ENCODE assay signal across 15 mouse cellular contexts in genomic region chr19:33100598-33100997, GRCm38 (mm10).
DNase-seq lines count a peak whose midpoint lies in the region; ATAC-seq and TF ChIP-seq lines count a peak whose summit lies in the region.
"Had no signal": no experiment of that assay in that cellular context is flagged by ENCODE, and none has a peak within 500 bp of the region (broad histone marks: within the 10 kb centered on the region; RNA-seq: fewer than 3 reads in every experiment).

No protein-coding gene starts in this region.

- TF ChIP-seq POLR2A in liver, adult 2 months (IDR thresholded peaks at IDR 0.05; ENCODE audit: extremely low read depth, insufficient read depth, low read length): no peak
- no peak for TF ChIP-seq POLR2A in MEL (IDR thresholded peaks at IDR 0.05; ENCODE audit: control insufficient read depth in 1 of 2, insufficient read depth in 1 of 2, low read depth in 1 of 2, low read length in 2 of 2, poor library complexity in 1 of 2)

- peaks cover 21% of the 10 kb centered on the region for H3K4me1 ChIP-seq in liver, adult 2 months (ENCODE audit: control insufficient read depth, insufficient read depth, low read length)
- peaks cover 19 to 21% of the 10 kb centered on the region in 2 experiments for H3K4me1 ChIP-seq in MEL (ENCODE audit: control insufficient read depth in 1 of 2, insufficient read depth in 2 of 2, low read length in 2 of 2)
- H3K4me1 ChIP-seq in liver, embryonic 15.5 days (replicated peaks): peaks cover 22% of the 10 kb centered on the region

- H3K79me2 ChIP-seq in liver, adult 2 months (ENCODE audit: control insufficient read depth, insufficient read depth, low read length): no peaks in the 10 kb centered on the region
- H3K79me2 ChIP-seq in MEL (ENCODE audit: control insufficient read depth, insufficient read depth, low read length, poor library complexity): no peaks in the 10 kb centered on the region; the same call in 1 of the 2 replicates

- peak overlapping the region; percentile 77 for H3K27ac ChIP-seq in liver, adult 2 months (replicated peaks; ENCODE audit: insufficient read depth, low read depth, low read length)
- peak overlapping the region; percentile 96 for H3K27ac ChIP-seq in MEL (ENCODE audit: control insufficient read depth, low read depth, low read length)
- no peak overlapping the region for H3K27ac ChIP-seq in liver, embryonic 15.5 days (replicated peaks)
- H3K27ac ChIP-seq: heart, embryonic 15.5 days; hindbrain, embryonic 12.5 days; liver, embryonic 14.5 days; midbrain, embryonic 15.5 days had no signal

- no peak for TF ChIP-seq EP300 in MEL (IDR thresholded peaks at IDR 0.05; ENCODE audit: low read depth in 1 of 2, low read length in 2 of 2)

- no peak overlapping the region for H3K4me3 ChIP-seq in liver, adult 2 months (ENCODE audit: insufficient read depth, low read depth, low read length)
- peak overlapping the region; percentile 60 to 71 for H3K4me3 ChIP-seq in MEL (ENCODE audit: control insufficient read depth in 1 of 2, insufficient read depth in 1 of 2, low read depth in 2 of 2, low read length in 2 of 2)
- H3K4me3 ChIP-seq in liver, embryonic 15.5 days (replicated peaks): no peak overlapping the region
- H3K4me3 ChIP-seq: heart, embryonic 15.5 days; hindbrain, embryonic 12.5 days; midbrain, embryonic 15.5 days had no signal

- WGBS in liver, adult 2 months: 48% methylated on average over 3 of the region's 3 CpGs
- WGBS in liver, embryonic 15.5 days (ENCODE audit: insufficient replicate concordance): 61% methylated on average over 3 of the region's 3 CpGs

- no peak for ATAC-seq in CD4-positive, CD25-positive, alpha-beta regulatory T cell, adult 4 months
- no peak for ATAC-seq in liver, embryonic 15.5 days (ENCODE audit: insufficient read depth)
- ATAC-seq in frontal cortex, adult (ENCODE audit: low TSS enrichment): no peak

- peak overlapping the region; percentile 35; the same call in 1 of the 2 replicates for H3K9ac ChIP-seq in liver, adult 2 months (ENCODE audit: low read depth, low read length)
- H3K9ac ChIP-seq in MEL (ENCODE audit: control insufficient read depth, low read depth, low read length, poor library complexity, severe bottlenecking): peak overlapping the region; percentile 74
- H3K9ac ChIP-seq in liver, embryonic 15.5 days: no peak overlapping the region
- H3K9ac ChIP-seq: heart, embryonic 15.5 days; hindbrain, embryonic 12.5 days; liver, embryonic 14.5 days; midbrain, embryonic 15.5 days had no signal

- no peaks in the 10 kb centered on the region for H3K36me3 ChIP-seq in liver, adult 2 months (ENCODE audit: control insufficient read depth, insufficient read depth, low read length)
- peaks cover 0 to 23% of the 10 kb centered on the region in 2 experiments; a peak in 2 of 4 replicates for H3K36me3 ChIP-seq in MEL (ENCODE audit: control insufficient read depth in 1 of 2, insufficient read depth in 2 of 2, low read length in 2 of 2)
- H3K36me3 ChIP-seq in liver, embryonic 15.5 days (replicated peaks): no peaks in the 10 kb centered on the region
- H3K36me3 ChIP-seq: heart, embryonic 15.5 days; hindbrain, embryonic 12.5 days; midbrain, embryonic 15.5 days had no signal

- TF ChIP-seq CTCF in liver, adult 2 months (IDR thresholded peaks at IDR 0.05; ENCODE audit: low read depth, low read length): no peak
- TF ChIP-seq CTCF in MEL (IDR thresholded peaks at IDR 0.05 in 2 of 3, conservative IDR thresholded peaks at IDR 0.05 in 1 of 3; ENCODE audit: control insufficient read depth in 1 of 3, insufficient read depth in 1 of 3, low read depth in 2 of 3, low read length in 3 of 3, poor library complexity in 1 of 3, severe bottlenecking in 1 of 3): no peak

- H3K27me3 ChIP-seq in liver, adult 2 months (ENCODE audit: control insufficient read depth, insufficient read depth, low read length): no peaks in the 10 kb centered on the region
- H3K27me3 ChIP-seq in MEL (ENCODE audit: control insufficient read depth in 1 of 2, insufficient read depth in 2 of 2, low read length in 2 of 2): no peaks in the 10 kb centered on the region
- H3K27me3 ChIP-seq in liver, embryonic 15.5 days: no peaks in the 10 kb centered on the region
- H3K27me3 ChIP-seq: heart, embryonic 15.5 days; hindbrain, embryonic 12.5 days had no signal

- H3K9me3 ChIP-seq in MEL (replicated peaks; ENCODE audit: insufficient read depth, low read length): no peaks in the 10 kb centered on the region
- H3K9me3 ChIP-seq in liver, embryonic 15.5 days (replicated peaks): no peaks in the 10 kb centered on the region
- H3K9me3 ChIP-seq: heart, embryonic 15.5 days; hindbrain, embryonic 12.5 days; midbrain, embryonic 15.5 days had no signal

- peak overlapping the region; percentile 41; the same call in 1 of the 2 replicates for H3K4me2 ChIP-seq in liver, embryonic 15.5 days
- H3K4me2 ChIP-seq: heart, embryonic 15.5 days; hindbrain, embryonic 12.5 days; midbrain, embryonic 15.5 days had no signal

- peak; percentile 16 for DNase-seq in CD4-positive, CD25-positive, alpha-beta regulatory T cell, adult 2 months (ENCODE audit: low read depth, low spot score)
- no peak for DNase-seq in liver, adult 2 months (ENCODE audit: extremely low read depth, low read depth, low spot score)
- DNase-seq in liver: no peak
- no peak for DNase-seq in MEL (ENCODE audit: low read depth, low spot score)
- DNase-seq in layer of hippocampus, adult 18-20 months (ENCODE audit: low spot score in 2 of 2): no peak
- DNase-seq: cerebellum, adult 9-10 months; layer of hippocampus, postnatal 36 days; lung, postnatal 14 days had no signal

- no peak for TF ChIP-seq RAD21 in MEL (IDR thresholded peaks at IDR 0.05; ENCODE audit: low read depth, low read length)

TF ChIP-seq in MEL, 35 proteins besides CTCF, POLR2A, EP300 and RAD21:
- TF ChIP-seq GATA1 (IDR thresholded peaks at IDR 0.05; ENCODE audit: low read depth, low read length): no peak
- no peak for TF ChIP-seq USF1 (IDR thresholded peaks at IDR 0.05; ENCODE audit: low read depth, low read length)
- no peak for TF ChIP-seq HCFC1 (IDR thresholded peaks at IDR 0.05; ENCODE audit: low read depth, low read length)
- no peak for TF ChIP-seq KAT2A (conservative IDR thresholded peaks at IDR 0.05; ENCODE audit: low read depth, low read length)
- TF ChIP-seq UBTF (IDR thresholded peaks at IDR 0.05; ENCODE audit: borderline replicate concordance, insufficient read depth, low read depth, low read length): no peak
- no peak for TF ChIP-seq ZKSCAN1 (IDR thresholded peaks at IDR 0.05; ENCODE audit: low read depth, low read length)
- no peak for TF ChIP-seq USF2 (IDR thresholded peaks at IDR 0.05; ENCODE audit: borderline replicate concordance in 1 of 2, insufficient read depth in 1 of 2, low read depth in 1 of 2, low read length in 2 of 2)
- TF ChIP-seq SMC3 (IDR thresholded peaks at IDR 0.05; ENCODE audit: low read depth, low read length): no peak
- TF ChIP-seq JUND (IDR thresholded peaks at IDR 0.05; ENCODE audit: low read depth, low read length): no peak
- no peak for TF ChIP-seq MAFK (IDR thresholded peaks at IDR 0.05; ENCODE audit: borderline replicate concordance, low read depth, low read length)
- TF ChIP-seq POLR2AphosphoS5 (IDR thresholded peaks at IDR 0.05; ENCODE audit: borderline replicate concordance, low read depth, low read length): no peak
- TF ChIP-seq CHD2 (IDR thresholded peaks at IDR 0.05; ENCODE audit: low read length): no peak
TF ChIP-seq in MEL: peak in this region for 0.

Comparison
In these comparisons a context has a peak if more than half of its experiments do, and no peak if none do; other contexts are left out.
1. H3K4me3 ChIP-seq: peak in MEL (2 of 2); none in liver, adult 2 months (single experiment) and liver, embryonic 15.5 days (single experiment).